Mouse (Mus musculus) brain, adult 2 months (tissue): ENCODE data around the gene Csnka2ip.
A peak's percentile ranks its signal among the peaks of the same experiment; 100 is the strongest.

ENCODE experiments used
- DNase-seq: peaks from one replicate; pipeline ENCODE4 v3.0.0; 2011; ENCODE audit warnings: low read depth, low spot score

Csnka2ip gene

GRCm38 (mm10) chr16:64602308-64602707 is at the start of gene Csnka2ip:
Gene Csnka2ip, minus strand, starts transcription at chr16:64602408.
- DNase-seq, result no peak

GRCm38 (mm10) chr16:64649594-64650290 is 47.5 kb upstream of the Csnka2ip start:
- DNase-seq, result no peak

- DNase-seq, result no peak
Measured at GRCm38 (mm10) chr16:64647771-64648170, 45.6 kb upstream of the Csnka2ip start.

GRCm38 (mm10) chr16:64635110-64635509 is 32.9 kb upstream of the Csnka2ip start:
- no peak for DNase-seq

GRCm38 (mm10) chr16:64620116-64620515 is 17.9 kb upstream of the Csnka2ip start:
- DNase-seq, result no peak

- DNase-seq, result no peak
Measured at GRCm38 (mm10) chr16:64614648-64615047, 12.4 kb upstream of the Csnka2ip start.

GRCm38 (mm10) chr16:64607793-64608192 is 5.6 kb upstream of the Csnka2ip start:
- no peak for DNase-seq

- no peak for DNase-seq
Measured at GRCm38 (mm10) chr16:64586825-64587224, 15.4 kb downstream of the Csnka2ip start.

- DNase-seq, result no peak
Measured at GRCm38 (mm10) chr16:64586262-64586619, 16.0 kb downstream of the Csnka2ip start.

- no peak for DNase-seq
Measured at GRCm38 (mm10) chr16:64585599-64586261, 16.5 kb downstream of the Csnka2ip start.

- DNase-seq, result peak; percentile 3
Measured at GRCm38 (mm10) chr16:64584591-64584990, 17.6 kb downstream of the Csnka2ip start.

- no peak for DNase-seq
Measured at GRCm38 (mm10) chr16:64583406-64583805, 18.8 kb downstream of the Csnka2ip start.

GRCm38 (mm10) chr16:64569496-64569895 is 32.7 kb downstream of the Csnka2ip start:
- DNase-seq, result no peak

- DNase-seq, result no peak
Measured at GRCm38 (mm10) chr16:64563081-64563480, 39.1 kb downstream of the Csnka2ip start.

- DNase-seq, result no peak
Measured at GRCm38 (mm10) chr16:64558518-64558917, 43.7 kb downstream of the Csnka2ip start.

- no peak for DNase-seq
Measured at GRCm38 (mm10) chr16:64526883-64527282, 75.3 kb downstream of the Csnka2ip start.

GRCm38 (mm10) chr16:64524051-64524645 is 78.1 kb downstream of the Csnka2ip start:
- DNase-seq, result no peak

- no peak for DNase-seq
Measured at GRCm38 (mm10) chr16:64513423-64513822, 88.8 kb downstream of the Csnka2ip start.
